Mouse (Mus musculus): ENCODE data around the gene Rab35. TPM values are rescaled to one million over a fixed set of nuclear protein-coding genes. Genes with fewer than 3 reads are reported as not detected.

The Rab35 gene
- total and polyA plus RNA-seq, 2 experiments from 2014 or later = 25.3 to 80.5 TPM

DNA sequence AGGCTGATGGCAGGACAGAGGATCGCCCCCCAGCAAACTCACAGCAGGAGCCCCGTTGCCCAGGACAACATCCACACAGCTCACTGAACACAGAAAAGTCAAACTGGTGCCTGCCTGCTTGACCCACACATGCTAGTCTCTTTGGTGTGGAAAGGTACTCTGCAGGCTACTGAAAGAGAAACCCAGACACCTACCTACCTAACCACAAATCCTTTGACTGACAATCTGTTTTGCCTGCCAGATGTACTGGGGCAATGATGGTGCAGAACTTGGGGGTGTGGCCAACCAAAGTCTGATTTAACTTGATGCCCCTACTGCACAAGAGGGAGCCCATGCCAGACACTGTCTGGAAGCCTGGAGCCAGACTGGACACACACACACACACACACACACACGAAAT is 61.6 kb downstream of the Rab35 start:
- DNase-seq (ENCODE audit: low spot score) (no peak), ATAC-seq (no peak)
- no peak for TF ChIP-seq CTCF (IDR thresholded peaks at IDR 0.05; ENCODE audit: low read depth)
- Histone ChIP-seq H3K4me2 (ENCODE audit: low read depth, low read length) (no peak overlapping the region), H3K36me3 (ENCODE audit: insufficient read depth, low read length) (no peaks in the 10 kb centered on the region), H3K27me3 (ENCODE audit: insufficient read depth, low read length) (no peaks in the 10 kb centered on the region), H3K27ac (no peak overlapping the region), H3K4me1 (ENCODE audit: insufficient read depth, low read length) (no peaks in the 10 kb centered on the region), H3K9ac (replicated peaks; ENCODE audit: low read length) (no peak overlapping the region), H3K9me3 (ENCODE audit: low read length) (no peaks in the 10 kb centered on the region), H3K4me3 (ENCODE audit: low read length) (no peak overlapping the region)
- WGBS = 23% methylated on average over 3 of the region's 3 CpGs

DNA sequence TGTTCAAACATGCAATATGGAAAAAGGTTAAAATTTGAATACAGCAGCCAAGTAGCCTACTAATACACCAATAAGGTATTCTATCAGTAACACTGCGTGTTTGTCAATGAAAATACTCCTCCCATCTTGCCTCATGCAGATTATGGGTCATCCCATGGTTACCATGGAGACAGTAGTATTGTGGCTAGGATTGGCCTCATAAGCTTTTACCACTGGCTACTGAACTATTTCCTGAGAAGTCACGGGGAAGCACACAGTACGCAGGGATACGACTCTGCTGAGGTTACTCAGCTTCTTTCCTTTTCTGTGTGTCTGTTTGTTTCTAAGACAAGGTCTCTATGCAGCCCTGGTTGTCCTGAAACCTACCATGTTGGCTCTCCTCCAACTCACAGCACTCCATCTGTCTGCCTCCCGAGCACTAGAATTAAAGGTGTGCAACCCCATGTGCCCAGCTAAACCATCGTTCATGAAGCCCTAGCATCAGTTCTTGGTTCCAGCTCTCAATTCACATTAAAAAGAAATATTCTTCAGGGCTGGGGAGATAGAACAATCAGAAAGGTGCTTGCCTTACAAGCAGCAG is 63.6 kb downstream of the Rab35 start:
- DNase-seq (ENCODE audit: low spot score) (peak; percentile 12), ATAC-seq (no peak)
- Histone ChIP-seq H3K27ac (no peak overlapping the region), H3K9me3 (ENCODE audit: low read length) (no peaks in the 10 kb centered on the region), H3K36me3 (ENCODE audit: insufficient read depth, low read length) (no peaks in the 10 kb centered on the region), H3K4me3 (ENCODE audit: low read length) (no peak overlapping the region), H3K4me2 (ENCODE audit: low read depth, low read length) (no peak overlapping the region), H3K4me1 (ENCODE audit: insufficient read depth, low read length) (no peaks in the 10 kb centered on the region), H3K27me3 (ENCODE audit: insufficient read depth, low read length) (no peaks in the 10 kb centered on the region), H3K9ac (replicated peaks; ENCODE audit: low read length) (no peak overlapping the region)
- no peak for TF ChIP-seq CTCF (IDR thresholded peaks at IDR 0.05; ENCODE audit: low read depth)
- WGBS = 41% methylated on average over 6 of the region's 6 CpGs

DNA sequence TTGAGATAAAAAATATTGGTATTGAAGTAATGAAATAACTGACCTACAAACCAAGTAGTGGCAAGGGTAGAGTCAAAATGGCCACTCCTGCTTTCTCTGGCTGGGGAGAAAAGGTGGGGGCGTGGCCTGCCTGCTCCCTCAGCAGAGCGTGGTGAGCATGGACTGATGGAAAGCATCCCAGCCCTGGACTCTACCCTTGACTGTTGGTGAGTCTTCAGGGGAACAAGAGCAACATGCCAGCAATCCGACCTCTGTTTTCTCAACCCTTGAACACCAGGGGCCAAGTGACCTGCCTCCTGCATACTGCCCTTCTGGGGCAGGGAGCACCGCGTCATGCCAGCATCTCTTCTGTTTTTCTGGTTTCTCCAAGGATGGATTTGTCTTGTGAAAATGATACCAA is 65.1 kb downstream of the Rab35 start:
- Histone ChIP-seq H3K27ac (no peak overlapping the region), H3K27me3 (ENCODE audit: insufficient read depth, low read length) (no peaks in the 10 kb centered on the region), H3K4me3 (ENCODE audit: low read length) (no peak overlapping the region), H3K4me1 (ENCODE audit: insufficient read depth, low read length) (no peaks in the 10 kb centered on the region), H3K9ac (replicated peaks; ENCODE audit: low read length) (no peak overlapping the region), H3K4me2 (ENCODE audit: low read depth, low read length) (no peak overlapping the region), H3K36me3 (ENCODE audit: insufficient read depth, low read length) (no peaks in the 10 kb centered on the region), H3K9me3 (ENCODE audit: low read length) (no peaks in the 10 kb centered on the region)
- 75% methylated on average over 5 of the region's 5 CpGs for WGBS
- ATAC-seq = no peak
- TF ChIP-seq CTCF (IDR thresholded peaks at IDR 0.05; ENCODE audit: low read depth) = no peak
- DNase-seq (ENCODE audit: low spot score) = no peak

Small RNA genes within 50 kb of the gene (microRNA-seq; reads per million reads assigned to microRNA genes)
- 0 reads per million in 2 experiments for gene Mir7030

Other genes with a start within 250 kb of the Rab35 start
- gene Msi1, start 202.3 kb upstream of the Rab35 start, total RNA-seq (2014; rRNA removed) = 75.9 and 88.1 TPM in 2 replicates
- gene Msi1, start 202.3 kb upstream of the Rab35 start, polyA plus RNA-seq (2015; fragmentation: Nextera tagmentation; extraction: Ambion mirVana) = 45.1 and 46.2 TPM in 2 replicates
- gene Pla2g1b, start 165.6 kb upstream of the Rab35 start, total RNA-seq (2014; rRNA removed) = not detected in 2 replicates
- not detected in 2 replicates for gene Pla2g1b, start 165.6 kb upstream of the Rab35 start, polyA plus RNA-seq (2015; fragmentation: Nextera tagmentation; extraction: Ambion mirVana)
- 25.8 and 33.7 TPM in 2 replicates for gene Sirt4, start 147.2 kb upstream of the Rab35 start, total RNA-seq (2014; rRNA removed)
- 20.2 and 21.8 TPM in 2 replicates for gene Sirt4, start 147.2 kb upstream of the Rab35 start, polyA plus RNA-seq (2015; fragmentation: Nextera tagmentation; extraction: Ambion mirVana)
- 40.6 and 41.0 TPM in 2 replicates for gene Pxn, start 125.2 kb upstream of the Rab35 start, total RNA-seq (2014; rRNA removed)
- 16.8 and 18.0 TPM in 2 replicates for gene Pxn, start 125.2 kb upstream of the Rab35 start, polyA plus RNA-seq (2015; fragmentation: Nextera tagmentation; extraction: Ambion mirVana)
- 1,557 and 1,861 TPM in 2 replicates for gene Rplp0, start 72.4 kb upstream of the Rab35 start, total RNA-seq (2014; rRNA removed)
- 786 and 796 TPM in 2 replicates for gene Rplp0, start 72.4 kb upstream of the Rab35 start, polyA plus RNA-seq (2015; fragmentation: Nextera tagmentation; extraction: Ambion mirVana)
- gene Gcn1l1, start 66.7 kb upstream of the Rab35 start, total RNA-seq (2014; rRNA removed) = 73.4 and 81.7 TPM in 2 replicates
- 22.8 and 24.3 TPM in 2 replicates for gene Gcn1l1, start 66.7 kb upstream of the Rab35 start, polyA plus RNA-seq (2015; fragmentation: Nextera tagmentation; extraction: Ambion mirVana)
- 124 and 134 TPM in 2 replicates for gene Bicdl1, start 99.7 kb downstream of the Rab35 start, total RNA-seq (2014; rRNA removed)
- gene Bicdl1, start 99.7 kb downstream of the Rab35 start, polyA plus RNA-seq (2015; fragmentation: Nextera tagmentation; extraction: Ambion mirVana) = 28.8 and 31.7 TPM in 2 replicates
- 28.5 and 30.2 TPM in 2 replicates for gene Cit, start 213.4 kb downstream of the Rab35 start, total RNA-seq (2014; rRNA removed)
- 36.7 and 40.9 TPM in 2 replicates for gene Cit, start 213.4 kb downstream of the Rab35 start, polyA plus RNA-seq (2015; fragmentation: Nextera tagmentation; extraction: Ambion mirVana)

Measured in hindbrain, postnatal 0 days (tissue).